Mouse (Mus musculus) thymus, adult 2 months (tissue): ENCODE results near the gene Ccdc34.

Experiments used
- CTCF ChIP-seq: fragments of 200-500 bp; IDR thresholded peaks from 2 replicates; pipeline ENCODE4 v1.5.1; 2012; ENCODE audit warnings: mild to moderate bottlenecking, control low read depth, low read length, moderate library complexity, borderline replicate concordance; ENCODE audit not compliant: control insufficient read depth, poor library complexity, insufficient read depth; ENCODE audit errors: extremely low read depth
- POLR2A ChIP-seq: fragments of 200-500 bp; IDR thresholded peaks from 2 replicates; pipeline ENCODE4 v1.6.1; 2012; ENCODE audit warnings: mild to moderate bottlenecking, low read length, control low read depth, moderate library complexity; ENCODE audit not compliant: control insufficient read depth, poor library complexity, insufficient read depth; ENCODE audit errors: extremely low read depth

DNA sequence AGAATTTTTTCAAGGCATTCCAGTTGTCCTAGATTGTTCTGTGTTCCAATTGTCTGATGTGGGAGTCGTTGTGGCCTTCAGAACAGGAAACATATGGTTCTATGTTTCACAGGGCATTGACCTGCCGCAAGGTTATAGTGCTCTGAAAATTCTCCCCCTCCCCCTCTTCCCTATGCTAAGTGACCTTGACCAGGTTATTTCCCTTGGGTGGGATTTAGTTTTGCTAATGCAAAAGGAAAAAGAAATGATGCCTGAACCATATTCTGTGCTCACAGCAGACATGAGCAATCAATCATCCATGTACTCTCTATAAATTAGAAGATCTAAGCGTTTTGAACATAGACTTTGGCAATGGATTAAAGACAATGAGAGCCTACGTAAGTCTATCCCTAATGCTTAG is 186.6 kb downstream of the Ccdc34 start:
- TF ChIP-seq CTCF (no peak), POLR2A (no peak)
